Mouse (Mus musculus): ENCODE data around the gene Zfp704. TPM values are rescaled to one million over a fixed set of nuclear protein-coding genes. Genes with fewer than 3 reads are reported as not detected.
A peak's percentile ranks its signal among the peaks of the same experiment; 100 is the strongest.

The Zfp704 gene
- polyA plus RNA-seq, 1 experiment from 2014 or later: 8.6 TPM

DNA sequence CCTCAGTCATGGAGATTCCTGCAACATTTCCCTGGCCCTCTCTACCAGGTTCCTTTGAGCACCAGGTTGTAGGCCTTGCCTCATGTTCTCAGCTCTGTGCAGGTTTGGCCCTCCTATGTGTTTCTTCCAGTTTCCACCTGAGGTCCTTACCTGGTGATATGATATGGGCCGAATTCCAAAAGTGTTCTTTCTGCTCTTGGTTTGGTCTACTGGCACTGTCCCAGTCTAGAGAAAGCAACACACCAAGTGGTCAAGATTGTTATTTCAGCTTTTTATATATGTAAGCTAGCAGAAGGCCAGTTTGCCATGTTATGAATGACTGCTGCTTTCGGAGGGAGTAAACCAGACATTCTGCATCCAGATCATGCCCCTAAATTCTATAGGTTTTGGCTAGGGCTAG, 541 bp upstream of the Zfp704 start:
- ATAC-seq (ENCODE audit: low FRiP score): no peak; the same call in 1 of the 2 replicates
- Histone ChIP-seq H3K4me3 (peak overlapping the region; percentile 87), H3K4me2 (replicated peaks) (peak overlapping the region; percentile 83), H3K9me3 (replicated peaks) (no peaks in the 10 kb centered on the region), H3K4me1 (peaks cover 24% of the 10 kb centered on the region), H3K36me3 (no peaks in the 10 kb centered on the region), H3K27me3 (no peaks in the 10 kb centered on the region), H3K9ac (no peak overlapping the region), H3K27ac (peak overlapping the region; percentile 97; the same call in 1 of the 2 replicates)
- WGBS: 84% methylated on average over 2 of the region's 2 CpGs

DNA sequence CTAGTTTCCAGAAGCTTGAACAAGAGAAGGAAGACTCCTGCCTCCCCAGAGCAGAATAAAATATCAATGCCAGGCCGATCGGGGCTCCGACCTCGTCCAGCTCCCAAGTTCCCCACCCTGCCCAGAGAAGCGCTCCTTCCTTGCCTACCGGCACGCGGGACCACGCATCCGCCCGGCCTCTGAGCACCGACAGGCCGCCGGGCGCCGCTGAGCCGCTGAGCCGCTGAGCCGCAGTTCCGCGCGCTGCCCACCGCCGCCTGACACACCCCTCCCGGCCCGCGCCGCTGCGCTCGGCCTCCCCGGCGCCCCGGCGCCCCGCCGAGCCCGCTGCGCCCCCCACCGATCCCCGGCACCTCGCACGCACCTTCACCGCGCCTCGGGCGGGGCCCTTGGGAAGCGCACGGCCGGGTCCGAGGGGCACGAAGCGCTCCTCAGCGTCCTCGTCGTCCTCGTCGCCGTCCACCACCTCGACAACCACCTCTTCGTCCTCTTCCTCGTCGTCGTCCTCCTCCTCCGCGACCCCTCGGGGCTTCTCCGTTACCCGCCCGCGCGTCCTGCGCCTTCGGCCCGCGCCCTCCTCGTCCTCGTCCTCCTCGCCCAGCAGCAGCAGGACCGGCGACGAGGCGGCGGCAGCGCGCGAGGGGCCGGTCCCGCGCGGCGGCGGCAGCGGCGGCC, 842 bp downstream of the Zfp704 start:
- Histone ChIP-seq H3K4me1 (peaks cover 27% of the 10 kb centered on the region), H3K27ac (peak overlapping the region; percentile 97), H3K9ac (peak overlapping the region; percentile 94), H3K36me3 (no peaks in the 10 kb centered on the region), H3K27me3 (no peaks in the 10 kb centered on the region), H3K4me3 (peak overlapping the region; percentile 87), H3K9me3 (replicated peaks) (no peaks in the 10 kb centered on the region), H3K4me2 (replicated peaks) (peak overlapping the region; percentile 83)
- 1% methylated on average over 53 of the region's 94 CpGs for WGBS
- peak; percentile 46 for ATAC-seq (ENCODE audit: low FRiP score)

DNA sequence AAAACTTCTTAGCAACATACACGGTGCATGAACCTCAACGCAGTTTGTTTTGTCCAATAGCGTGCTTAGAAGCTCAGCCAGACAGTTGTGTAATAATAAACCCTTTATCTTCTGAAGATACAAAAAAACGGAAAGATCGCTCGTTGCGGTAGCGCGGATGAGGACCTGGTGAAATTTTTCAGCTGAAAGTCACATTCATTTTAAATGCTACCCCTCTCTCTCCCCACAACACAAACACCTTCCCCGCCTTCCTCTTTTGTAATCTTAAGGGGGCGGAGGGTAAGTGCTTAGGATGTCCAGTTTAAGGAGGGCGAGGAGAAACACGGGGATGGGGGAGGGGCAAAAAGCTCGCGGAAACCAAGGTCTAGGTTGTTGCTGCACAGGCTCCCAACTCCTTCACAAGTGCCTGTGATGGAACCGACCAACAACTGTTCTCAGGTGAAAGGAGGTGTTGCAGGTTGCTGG, 1.4 kb downstream of the Zfp704 start:
- Histone ChIP-seq H3K9me3 (replicated peaks) (no peaks in the 10 kb centered on the region), H3K4me2 (replicated peaks) (peak overlapping the region; percentile 83), H3K27me3 (no peaks in the 10 kb centered on the region), H3K4me1 (peaks cover 29% of the 10 kb centered on the region), H3K27ac (peak overlapping the region; percentile 97), H3K9ac (peak overlapping the region; percentile 94), H3K4me3 (peak overlapping the region; percentile 87), H3K36me3 (no peaks in the 10 kb centered on the region)
- ATAC-seq (ENCODE audit: low FRiP score): peak; percentile 24; the same call in 1 of the 2 replicates
- WGBS: under 1% methylated on average over 16 of the region's 16 CpGs

DNA sequence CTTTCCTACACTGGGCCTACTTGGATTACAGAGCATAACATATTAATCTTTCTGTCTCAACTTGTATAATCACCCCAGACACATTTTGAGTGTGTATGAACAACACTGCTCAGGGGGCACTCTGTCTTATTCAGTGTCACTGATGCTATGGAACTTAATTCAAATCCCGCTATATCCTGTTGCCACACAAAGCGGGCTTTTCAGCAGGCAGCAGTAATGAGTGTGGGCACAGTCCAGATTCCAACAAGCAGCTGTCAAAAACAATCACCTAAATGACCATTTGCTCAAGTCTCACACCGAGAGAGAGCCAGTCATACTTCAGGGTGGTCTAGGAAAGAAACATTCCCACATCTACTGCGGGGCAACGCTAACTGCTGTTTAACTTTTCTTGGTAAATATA, 2.2 kb downstream of the Zfp704 start:
- peaks cover 29% of the 10 kb centered on the region for H3K4me1 ChIP-seq
- peak overlapping the region; percentile 83 for H3K4me2 ChIP-seq (replicated peaks)
- no peaks in the 10 kb centered on the region for H3K36me3 ChIP-seq
- 0 out of 2 replicates have a peak overlapping the region, but pooled peaks have one; percentile 87 for H3K4me3 ChIP-seq
- no peaks in the 10 kb centered on the region for H3K9me3 ChIP-seq (replicated peaks)
- H3K27me3 ChIP-seq: no peaks in the 10 kb centered on the region
- ATAC-seq (ENCODE audit: low FRiP score): no peak
- WGBS: 27% methylated on average over 5 of the region's 5 CpGs
- no peak overlapping the region for H3K27ac ChIP-seq
- no peak overlapping the region for H3K9ac ChIP-seq

DNA sequence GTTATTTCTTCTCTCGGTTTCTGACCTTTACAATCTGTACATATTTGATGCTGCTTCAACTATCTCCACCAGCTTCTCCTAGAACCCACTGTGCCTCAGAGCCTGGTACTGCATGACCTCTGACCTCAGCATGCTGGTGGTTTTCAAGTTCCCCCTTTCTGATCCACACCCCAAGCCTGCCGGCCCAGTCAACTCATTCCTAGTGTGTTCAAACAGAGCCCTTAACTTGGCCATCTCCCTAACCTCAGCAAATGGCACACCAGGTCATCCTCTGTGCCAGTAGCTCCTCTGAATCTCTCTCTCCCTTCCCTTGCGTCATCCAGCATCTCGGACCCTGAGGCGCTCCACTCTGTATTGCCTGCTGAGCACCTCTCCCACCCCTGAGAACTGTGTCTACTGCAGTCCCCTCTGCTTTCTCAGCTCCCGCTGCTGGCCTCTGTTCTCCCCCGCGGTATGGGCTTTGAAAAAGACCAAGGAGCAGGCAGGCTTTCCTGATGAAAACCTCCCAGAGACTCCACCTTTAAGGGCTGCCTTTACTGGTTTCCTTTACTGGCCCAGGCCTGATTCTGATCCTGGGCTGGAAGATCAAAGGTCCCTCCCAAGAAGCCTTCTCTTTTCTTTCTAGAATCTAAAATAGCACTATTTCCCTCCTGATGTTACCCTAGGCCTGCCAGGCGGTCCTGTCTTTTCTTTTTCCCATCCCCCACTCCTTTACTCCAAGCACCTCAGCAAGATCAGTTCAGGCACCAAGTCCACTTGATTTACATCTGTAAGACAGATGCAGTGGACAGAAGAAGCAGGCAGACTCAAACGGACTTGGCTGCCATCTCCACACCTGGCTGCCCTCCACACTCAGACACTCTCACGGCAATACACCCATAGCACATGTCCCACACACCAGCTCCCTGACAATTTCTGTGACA, 3.8 kb downstream of the Zfp704 start:
- Histone ChIP-seq H3K27me3 (no peaks in the 10 kb centered on the region), H3K4me2 (replicated peaks) (peak overlapping the region; percentile 13; the same call in 1 of the 2 replicates), H3K9me3 (replicated peaks) (no peaks in the 10 kb centered on the region), H3K4me3 (no peak overlapping the region), H3K27ac (no peak overlapping the region), H3K4me1 (peaks cover 29% of the 10 kb centered on the region), H3K36me3 (no peaks in the 10 kb centered on the region), H3K9ac (no peak overlapping the region)
- WGBS: 22% methylated on average over 11 of the region's 11 CpGs
- no peak for ATAC-seq (ENCODE audit: low FRiP score)

DNA sequence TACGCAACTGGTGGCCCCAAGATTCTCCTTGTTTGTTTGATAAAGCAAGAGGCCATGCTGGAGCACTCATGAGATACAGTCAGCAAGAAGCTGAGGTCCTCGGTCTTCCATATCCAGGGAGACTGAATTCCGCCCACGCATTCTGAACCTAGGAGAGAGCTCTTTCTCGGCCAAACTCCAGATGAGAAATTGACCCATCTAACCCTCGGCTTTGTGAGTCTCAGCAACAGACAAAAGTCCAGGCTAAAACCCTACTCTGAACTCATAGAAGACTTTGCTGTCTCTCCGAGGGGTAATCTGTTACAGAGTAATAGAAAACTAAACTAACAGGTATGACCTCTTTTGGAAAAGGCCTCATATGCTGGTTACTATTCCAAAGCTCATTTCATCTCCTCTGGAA, 4.9 kb downstream of the Zfp704 start:
- H3K9ac ChIP-seq: no peak overlapping the region
- 85% methylated on average over 7 of the region's 7 CpGs for WGBS
- peaks cover 30% of the 10 kb centered on the region for H3K4me1 ChIP-seq
- no peak for ATAC-seq (ENCODE audit: low FRiP score)
- H3K4me3 ChIP-seq: no peak overlapping the region
- H3K27ac ChIP-seq: no peak overlapping the region
- H3K4me2 ChIP-seq (replicated peaks): no peak overlapping the region
- H3K9me3 ChIP-seq (replicated peaks): no peaks in the 10 kb centered on the region
- no peaks in the 10 kb centered on the region for H3K36me3 ChIP-seq
- no peaks in the 10 kb centered on the region for H3K27me3 ChIP-seq

DNA sequence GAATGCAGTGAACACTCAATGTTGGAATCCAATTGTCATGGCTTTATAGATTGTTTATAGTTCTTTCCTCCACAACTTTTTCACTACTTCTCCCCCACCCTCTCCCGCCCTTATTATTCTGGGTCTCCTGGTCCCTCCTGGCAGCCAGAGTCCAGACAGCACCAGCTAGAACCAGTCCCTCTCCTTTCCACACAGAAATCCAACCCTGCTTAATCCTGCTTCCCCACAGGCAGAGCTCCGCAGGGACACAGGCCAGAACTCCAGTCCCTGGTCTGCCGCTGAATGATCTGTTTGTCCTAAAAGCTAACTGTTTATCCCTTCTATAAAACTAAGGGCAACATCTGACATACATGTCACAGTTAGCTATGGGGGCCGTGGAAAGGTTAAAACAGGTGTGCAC, 6.0 kb downstream of the Zfp704 start:
- H3K4me3 ChIP-seq: no peak overlapping the region
- ATAC-seq (ENCODE audit: low FRiP score): no peak
- H3K9ac ChIP-seq: no peak overlapping the region
- H3K27ac ChIP-seq: no peak overlapping the region
- no peaks in the 10 kb centered on the region for H3K36me3 ChIP-seq
- H3K4me2 ChIP-seq (replicated peaks): no peak overlapping the region
- H3K4me1 ChIP-seq: peaks cover 35% of the 10 kb centered on the region
- WGBS: 83% methylated on average over 4 of the region's 4 CpGs
- no peaks in the 10 kb centered on the region for H3K9me3 ChIP-seq (replicated peaks)
- no peaks in the 10 kb centered on the region for H3K27me3 ChIP-seq

DNA sequence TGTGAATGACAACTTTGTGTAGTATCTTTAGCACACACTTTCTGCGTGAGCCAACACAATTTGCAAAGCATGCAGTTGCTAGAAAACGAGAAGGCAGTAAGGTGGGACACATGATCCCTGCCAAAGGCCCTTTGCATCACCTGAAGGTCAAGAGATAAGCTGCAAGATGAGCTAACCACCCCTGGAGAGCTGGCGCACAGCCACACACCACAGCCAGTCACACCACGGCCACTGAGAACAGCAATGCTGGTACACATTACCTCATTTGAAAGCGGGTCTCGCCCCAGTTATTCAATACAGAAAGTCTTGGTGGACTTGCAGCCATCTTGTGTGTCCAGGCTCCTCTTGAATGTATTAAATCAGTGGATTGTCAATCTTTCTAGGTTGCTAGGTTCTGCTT, 9.3 kb downstream of the Zfp704 start:
- no peak overlapping the region for H3K4me3 ChIP-seq
- H3K27me3 ChIP-seq: no peaks in the 10 kb centered on the region
- H3K4me1 ChIP-seq: peaks cover 18% of the 10 kb centered on the region; the same call in 1 of the 2 replicates
- no peaks in the 10 kb centered on the region for H3K9me3 ChIP-seq (replicated peaks)
- no peak for ATAC-seq (ENCODE audit: low FRiP score)
- no peak overlapping the region for H3K4me2 ChIP-seq (replicated peaks)
- H3K27ac ChIP-seq: no peak overlapping the region
- 85% methylated on average over 6 of the region's 6 CpGs for WGBS
- no peaks in the 10 kb centered on the region for H3K36me3 ChIP-seq
- no peak overlapping the region for H3K9ac ChIP-seq

DNA sequence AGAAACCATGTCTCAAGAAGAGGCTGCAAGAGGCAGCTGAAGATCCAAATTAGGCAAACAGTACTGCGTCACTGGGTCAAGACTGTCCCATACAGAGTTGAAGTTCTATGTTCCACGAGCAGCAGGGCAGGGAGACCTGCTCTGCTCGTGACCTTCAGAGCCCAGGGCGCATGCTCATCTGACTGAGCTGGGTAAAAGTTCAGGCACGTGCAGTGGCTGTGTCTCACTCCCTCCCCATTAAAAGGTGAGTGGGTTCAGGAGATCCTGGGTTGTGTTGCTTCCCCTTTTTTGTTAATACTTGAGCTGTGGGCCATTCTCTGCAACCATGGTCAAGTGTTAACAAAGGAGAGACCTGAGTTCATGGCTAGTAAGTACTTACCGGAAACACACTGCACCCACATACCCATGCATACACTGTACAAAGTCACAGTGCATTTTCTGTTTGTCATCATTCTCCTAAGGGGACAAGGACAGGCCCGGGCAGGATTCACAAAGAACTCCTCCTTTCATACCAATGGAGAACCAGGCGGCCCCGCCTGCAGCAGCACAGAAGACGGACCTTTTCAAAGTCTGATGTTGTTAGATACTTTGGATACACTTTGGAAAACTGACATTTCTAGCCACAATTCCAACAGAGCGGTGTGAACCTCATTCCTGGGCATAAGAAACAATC, 10.0 kb downstream of the Zfp704 start:
- Histone ChIP-seq H3K27ac (no peak overlapping the region), H3K36me3 (no peaks in the 10 kb centered on the region), H3K9me3 (replicated peaks) (no peaks in the 10 kb centered on the region), H3K9ac (no peak overlapping the region), H3K4me3 (no peak overlapping the region), H3K27me3 (no peaks in the 10 kb centered on the region), H3K4me2 (replicated peaks) (no peak overlapping the region), H3K4me1 (peaks cover 18% of the 10 kb centered on the region; the same call in 1 of the 2 replicates)
- no peak for ATAC-seq (ENCODE audit: low FRiP score)
- WGBS: 87% methylated on average over 11 of the region's 11 CpGs

DNA sequence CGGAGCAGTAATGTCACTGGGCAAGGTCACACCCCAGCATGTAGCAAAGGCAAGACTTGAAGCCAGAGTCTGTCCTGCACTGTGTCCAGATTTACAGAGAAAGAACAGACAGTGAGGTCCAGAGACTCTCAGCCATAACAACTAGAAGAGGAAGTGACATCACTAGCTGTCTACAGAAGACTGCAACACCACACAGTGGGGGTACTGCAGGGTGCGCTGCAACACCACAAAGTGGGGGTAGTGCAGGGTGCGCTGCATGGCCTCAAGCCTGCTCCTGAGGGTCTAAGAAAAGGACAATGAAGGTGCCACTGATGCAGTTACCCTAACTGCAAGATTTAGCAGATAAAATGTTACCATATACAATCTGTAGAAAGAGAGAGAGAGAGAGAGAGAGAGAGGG, 11.8 kb downstream of the Zfp704 start:
- Histone ChIP-seq H3K27me3 (no peaks in the 10 kb centered on the region), H3K4me1 (peaks cover 13% of the 10 kb centered on the region; the same call in 1 of the 2 replicates), H3K27ac (no peak overlapping the region), H3K9me3 (replicated peaks) (no peaks in the 10 kb centered on the region), H3K4me2 (replicated peaks) (no peak overlapping the region), H3K36me3 (no peaks in the 10 kb centered on the region), H3K9ac (no peak overlapping the region), H3K4me3 (no peak overlapping the region)
- WGBS: 95% methylated on average over 3 of the region's 3 CpGs
- ATAC-seq (ENCODE audit: low FRiP score): no peak

DNA sequence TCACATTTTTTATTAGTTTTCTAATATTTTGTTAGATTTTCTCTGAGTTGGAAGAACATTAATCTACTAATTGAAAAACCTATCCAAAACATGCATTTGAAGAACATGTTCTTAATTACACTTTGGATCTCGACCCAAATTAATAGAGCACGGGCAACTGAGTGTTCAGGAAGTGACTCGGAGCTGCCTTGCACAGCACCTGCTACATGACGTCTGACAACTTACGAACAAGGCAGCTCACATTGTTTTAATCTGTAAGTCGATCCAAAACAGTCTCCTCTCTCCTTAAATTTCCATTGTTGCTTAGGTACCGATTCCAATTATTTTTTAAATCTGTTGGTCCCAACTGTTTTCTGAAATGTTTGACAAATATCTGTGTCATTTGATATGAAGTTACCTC, 15.4 kb downstream of the Zfp704 start:
- H3K27ac ChIP-seq: no peak overlapping the region
- H3K4me2 ChIP-seq (replicated peaks): no peak overlapping the region
- ATAC-seq (ENCODE audit: low FRiP score): no peak
- no peak overlapping the region for H3K9ac ChIP-seq
- H3K4me3 ChIP-seq: no peak overlapping the region
- no peaks in the 10 kb centered on the region for H3K36me3 ChIP-seq
- no peaks in the 10 kb centered on the region for H3K9me3 ChIP-seq (replicated peaks)
- WGBS: 84% methylated on average over 7 of the region's 7 CpGs
- H3K4me1 ChIP-seq: peaks cover 7% of the 10 kb centered on the region; the same call in 1 of the 2 replicates
- H3K27me3 ChIP-seq: no peaks in the 10 kb centered on the region

DNA sequence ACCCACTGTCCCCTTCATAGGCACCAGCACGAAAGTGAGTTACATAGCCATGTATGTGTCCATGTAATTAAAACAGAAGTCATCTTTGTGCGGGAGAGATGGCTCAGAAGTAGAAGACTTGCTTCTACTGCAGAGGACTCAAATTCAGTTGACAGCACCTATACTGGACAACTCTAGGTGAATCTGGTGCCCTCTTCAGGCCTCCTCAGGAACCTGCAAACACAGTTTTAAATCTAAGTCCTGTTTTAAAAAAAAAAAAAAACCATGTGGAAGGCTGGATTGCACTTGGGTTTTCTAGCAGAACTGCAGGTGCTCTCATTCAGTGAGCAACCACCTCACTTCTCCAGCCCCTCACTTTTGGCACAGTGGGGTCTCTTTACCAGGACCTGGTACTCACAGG, 16.1 kb downstream of the Zfp704 start:
- Histone ChIP-seq H3K4me3 (no peak overlapping the region), H3K4me2 (replicated peaks) (no peak overlapping the region), H3K9ac (no peak overlapping the region), H3K27me3 (no peaks in the 10 kb centered on the region), H3K36me3 (no peaks in the 10 kb centered on the region), H3K27ac (no peak overlapping the region), H3K4me1 (peaks cover 7% of the 10 kb centered on the region; the same call in 1 of the 2 replicates), H3K9me3 (replicated peaks) (no peaks in the 10 kb centered on the region)
- WGBS: 80% methylated on average over 2 of the region's 2 CpGs
- no peak for ATAC-seq (ENCODE audit: low FRiP score)

Measured in hindbrain, embryonic 12.5 days (tissue).